Mouse (Mus musculus) mouse embryonic stem cell (cell line): ENCODE results near the gene Trim43a.
"Not testable (repeated sequence)": the region's sequence is repeated elsewhere in the genome, so short reads cannot be mapped to it uniquely, and the experiment has no call there.

ENCODE experiments used
- in situ Hi-C, 2 experiments: fragments of 300-500 bp; cut with MboI; formaldehyde crosslinking; loops; 1 replicate in 1 of 2; 3 replicates in 1 of 2; pipeline ENCODE4 v1.14.3; 2019 to 2020; ENCODE audit warnings: low sequenced_read_pairs in 2 of 2, low pct_unique_long_range_greater_than_20kb in 1 of 2, mixed read lengths in 1 of 2; ENCODE audit not compliant: unreplicated experiment in 1 of 2

Gene Trim43a

DNA sequence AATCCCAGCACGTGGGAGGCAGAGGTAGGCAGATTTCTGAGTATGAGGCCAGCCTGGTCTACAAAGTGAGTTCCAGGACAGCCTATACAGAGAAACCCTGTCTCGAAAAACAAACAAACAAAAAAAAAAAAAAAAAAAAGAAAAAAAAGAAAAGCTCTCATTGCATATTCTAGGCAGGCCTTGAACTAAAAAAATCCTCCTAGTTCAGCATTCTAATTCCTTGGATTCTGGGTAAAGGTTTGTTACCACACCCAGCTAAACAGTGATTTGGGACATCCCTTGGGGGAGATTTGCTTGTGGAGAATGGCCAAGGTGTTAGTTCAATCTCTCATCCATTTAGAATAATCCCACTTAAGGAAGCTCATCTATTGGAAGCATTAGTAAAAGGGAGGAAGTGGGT lies at the start of gene Trim43a:
Gene Trim43a (plus strand): TSS at position 301 of the 400 bp plus-strand sequence.
- in situ Hi-C loops, result loop anchor here in 1 of 2 experiments (10.0 kb wide), 1 partner anchor 504 kb away; no protein-coding TSS in a partner anchor

DNA sequence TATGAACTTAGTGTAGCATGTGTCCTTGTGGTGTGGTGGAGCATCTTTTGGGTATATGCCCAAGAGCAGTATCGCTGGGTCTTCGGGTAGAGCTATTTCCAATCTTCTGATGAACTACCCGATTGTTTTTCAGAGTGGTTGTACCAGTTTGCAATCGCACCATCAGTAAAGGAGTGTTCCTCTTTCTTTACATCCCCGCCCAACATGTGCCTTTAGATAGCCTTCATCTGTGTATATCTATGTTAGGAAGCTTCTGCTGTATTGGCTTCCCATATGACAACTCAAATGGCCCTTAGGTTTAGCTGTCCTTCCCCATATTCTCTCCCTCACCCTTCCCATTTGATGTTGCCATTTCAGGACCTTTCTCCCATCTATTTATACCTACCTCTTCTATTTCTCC lies 46.6 kb upstream of the Trim43a start:
- in situ Hi-C loops, result loop anchor here in 1 of 2 experiments (25.0 kb wide), 1 partner anchor 797 kb away; the partner anchor contains the start of gene Tbx18

DNA sequence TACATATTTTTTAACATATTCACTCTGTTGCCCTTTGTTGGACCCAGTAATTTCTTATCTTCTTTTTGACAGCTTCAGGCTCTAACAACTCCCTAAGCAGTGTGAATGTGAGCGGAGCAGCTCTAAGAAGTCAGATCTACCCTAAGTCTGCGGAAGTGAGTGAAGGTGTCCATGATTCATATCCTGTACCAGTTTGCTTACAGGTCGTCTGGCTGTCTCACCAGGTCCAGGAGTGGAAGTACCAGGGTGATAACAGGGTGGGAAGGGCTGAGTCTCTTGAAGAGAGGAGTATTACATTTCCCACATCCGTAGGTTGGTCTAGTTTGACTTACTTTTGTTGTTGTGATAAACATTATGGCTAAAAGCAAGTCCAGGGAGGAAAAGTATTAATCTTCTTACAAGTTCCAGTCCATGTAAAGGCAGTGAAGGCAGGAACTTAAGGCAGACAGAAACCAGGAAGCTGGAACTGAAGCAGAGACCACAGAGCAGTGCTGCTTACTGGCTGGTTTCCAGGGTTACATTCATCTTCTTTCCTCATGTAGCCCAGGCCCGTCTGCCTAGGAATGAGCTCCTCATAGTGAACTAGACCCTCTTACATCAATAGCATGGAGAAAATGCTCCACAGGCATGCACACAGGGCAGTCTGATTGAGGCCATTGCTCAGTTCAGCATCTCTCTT lies 41.0 kb upstream of the Trim43a start:
- in situ Hi-C loops, result loop anchor here (10.0 to 25.0 kb wide), 2 partner anchors 295 to 802 kb away; partner anchors contain the start of gene Tbx18 (in 1 of the 2)

DNA sequence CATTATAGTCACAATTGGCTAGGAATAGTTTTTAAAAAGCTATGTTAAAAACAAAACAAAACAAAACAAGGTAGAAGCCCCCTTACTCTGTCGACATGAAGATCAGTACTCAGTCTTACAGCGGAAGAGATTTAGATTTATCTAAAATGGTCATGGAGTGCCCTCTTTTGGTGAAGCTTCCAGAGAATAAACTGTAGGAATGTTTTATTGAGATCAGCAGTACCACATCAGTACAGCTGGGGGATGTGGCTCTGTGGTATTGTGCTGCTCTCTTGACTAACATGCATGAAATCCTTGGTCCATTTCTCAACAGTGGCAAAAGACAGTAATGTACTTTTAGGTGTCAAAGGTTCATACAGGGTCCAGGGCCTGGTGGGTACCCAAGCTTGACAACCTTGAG lies 37.9 kb upstream of the Trim43a start:
- in situ Hi-C loops, result loop anchor here (10.0 to 25.0 kb wide), 2 partner anchors 298 to 806 kb away; partner anchors contain the start of gene Tbx18 (in 1 of the 2)

DNA sequence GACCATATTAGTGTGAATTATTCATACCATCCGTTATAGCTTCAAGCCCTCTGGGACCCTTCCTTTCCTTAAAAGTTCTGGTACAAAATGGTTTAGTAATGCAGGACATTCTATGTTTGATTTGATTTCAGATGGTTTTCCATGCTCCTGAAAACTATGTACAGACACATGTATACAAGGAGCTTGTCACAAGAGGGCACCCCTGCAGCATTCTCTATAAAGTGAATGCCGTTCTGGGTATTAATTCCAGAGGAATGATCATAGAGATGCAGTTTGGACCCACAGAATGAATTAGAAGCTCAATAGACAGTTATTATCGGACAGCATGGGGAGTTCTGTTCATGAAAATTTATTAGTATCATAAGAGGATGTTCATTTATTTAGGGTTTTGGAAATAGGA lies 35.2 kb upstream of the Trim43a start:
- in situ Hi-C loops, result loop anchor here (10.0 to 25.0 kb wide), 2 partner anchors 301 to 808 kb away; partner anchors contain the start of gene Tbx18 (in 1 of the 2)

DNA sequence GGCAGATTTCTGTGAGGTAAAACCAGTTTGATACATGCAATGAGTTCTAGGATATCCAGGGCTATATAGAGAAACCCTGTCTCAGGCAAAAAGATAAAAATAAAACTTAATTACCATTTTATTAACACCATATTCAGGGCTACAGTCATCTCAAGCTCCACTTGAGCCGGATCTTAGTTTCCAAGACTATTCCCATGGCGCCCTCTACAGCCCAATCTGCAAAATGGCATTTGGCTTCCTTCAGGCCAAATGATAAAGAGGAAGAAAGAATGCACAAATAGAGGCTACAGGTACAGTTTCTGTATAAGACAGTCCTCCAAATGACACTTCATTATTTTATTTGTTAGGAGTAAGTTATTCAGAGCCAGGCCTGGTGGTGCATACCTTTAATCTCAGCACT lies 34.5 kb upstream of the Trim43a start:
- in situ Hi-C loops, result loop anchor here (10.0 to 25.0 kb wide), 2 partner anchors 301 to 809 kb away; partner anchors contain the start of gene Tbx18 (in 1 of the 2)

DNA sequence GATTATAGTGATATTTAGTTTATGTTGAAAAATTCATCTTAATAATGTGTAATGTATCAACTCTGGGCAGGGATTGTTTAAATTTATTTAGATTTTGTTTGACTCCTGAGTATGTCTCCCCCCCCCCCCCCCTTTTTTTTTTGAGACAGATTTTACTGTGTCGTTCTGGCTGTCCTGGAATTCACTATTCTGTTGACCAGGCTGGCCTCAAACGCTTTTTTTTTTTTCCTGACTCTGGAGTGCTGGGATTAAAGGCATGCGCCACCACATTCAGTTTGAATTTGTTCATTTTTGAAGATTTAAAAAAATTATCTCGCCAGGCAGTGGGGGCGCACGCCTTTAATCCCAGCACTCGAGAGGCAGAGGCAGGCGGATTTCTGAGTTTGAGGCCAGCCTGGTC lies 34.0 kb upstream of the Trim43a start:
- in situ Hi-C loops, result loop anchor here (10.0 to 25.0 kb wide), 2 partner anchors 302 to 809 kb away; partner anchors contain the start of gene Tbx18 (in 1 of the 2)

DNA sequence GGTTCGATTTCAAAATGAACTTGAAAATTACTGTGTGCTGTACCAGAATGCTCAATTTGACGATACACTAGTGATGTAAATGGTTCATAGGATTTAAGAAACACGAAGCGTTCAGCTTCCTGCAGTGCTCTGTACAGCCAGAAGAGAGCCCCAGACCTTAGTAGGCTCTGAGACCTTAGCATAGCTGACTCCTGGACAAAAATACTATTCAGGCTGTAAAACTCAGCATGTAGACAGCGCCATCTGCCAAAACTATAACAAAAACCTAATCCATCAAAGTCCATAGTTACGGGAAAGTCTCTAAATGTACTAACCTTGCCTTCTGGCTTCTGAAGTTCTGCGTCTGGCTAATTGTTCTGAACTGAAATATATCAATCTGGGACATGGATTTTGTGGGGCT lies 33.4 kb upstream of the Trim43a start:
- in situ Hi-C loops, result loop anchor here (10.0 to 25.0 kb wide), 2 partner anchors 302 to 810 kb away; partner anchors contain the start of gene Tbx18 (in 1 of the 2)

DNA sequence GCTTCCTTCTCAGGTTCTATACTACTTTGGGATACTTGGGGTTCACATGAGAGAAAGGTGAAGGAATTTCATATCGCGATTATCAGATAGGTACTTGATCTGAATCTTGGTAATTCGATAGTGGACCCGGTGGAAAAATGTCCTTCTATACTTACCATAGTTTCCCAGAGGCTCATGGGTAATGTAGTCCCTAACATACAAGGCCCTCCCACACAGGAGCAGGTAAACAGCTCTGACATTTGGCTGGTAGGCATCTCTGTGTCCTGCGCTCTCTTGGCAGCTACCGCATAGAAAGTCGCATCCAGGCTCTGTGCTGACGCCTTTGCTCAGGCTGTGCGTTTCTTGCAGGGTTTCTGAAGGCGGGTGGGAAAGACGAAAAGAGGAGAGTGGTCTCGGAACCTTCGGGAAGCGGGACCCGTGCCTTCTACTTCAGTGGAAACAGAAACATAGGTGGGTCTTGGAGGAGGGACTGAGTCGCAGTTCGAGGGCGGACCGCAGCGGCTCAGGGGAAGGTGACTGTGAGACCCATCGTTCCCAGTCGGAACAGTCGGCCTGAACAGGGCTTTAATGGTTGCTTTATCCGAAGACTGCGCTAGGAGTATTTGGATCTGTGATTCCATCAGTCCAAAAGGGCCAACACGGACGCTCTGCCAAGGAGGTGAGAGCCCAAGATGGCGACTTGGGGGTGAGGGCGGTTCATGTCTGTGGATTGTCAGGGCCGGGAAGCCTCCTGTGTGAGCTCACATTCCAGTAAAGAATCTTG lies 32.7 kb upstream of the Trim43a start, which contains the start of gene Zfp949:
Gene Zfp949 (plus strand): TSS at position 170 of the 763 bp plus-strand sequence.
- in situ Hi-C loops, result loop anchor here (10.0 to 25.0 kb wide), 2 partner anchors 303 to 811 kb away; partner anchors contain the start of gene Tbx18 (in 1 of the 2)

DNA sequence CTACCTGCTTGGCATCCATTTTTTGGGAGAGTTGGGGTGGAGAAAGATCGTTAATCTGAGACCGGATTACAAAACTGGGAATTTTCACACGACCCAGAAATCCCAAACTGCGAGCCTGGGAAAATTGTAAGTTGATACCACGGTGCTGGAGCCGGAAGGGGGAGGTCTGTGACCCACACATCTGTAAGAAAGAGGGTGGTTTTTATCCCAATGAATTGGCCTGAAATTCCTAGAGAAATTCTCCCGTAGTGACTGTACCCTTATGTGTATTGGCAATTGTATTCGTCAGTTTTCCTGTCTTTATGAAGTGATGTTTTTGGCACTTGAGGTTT lies 32.1 kb upstream of the Trim43a start:
- in situ Hi-C loops, result loop anchor here (10.0 to 25.0 kb wide), 2 partner anchors 304 to 811 kb away; partner anchors contain the start of gene Tbx18 (in 1 of the 2)

DNA sequence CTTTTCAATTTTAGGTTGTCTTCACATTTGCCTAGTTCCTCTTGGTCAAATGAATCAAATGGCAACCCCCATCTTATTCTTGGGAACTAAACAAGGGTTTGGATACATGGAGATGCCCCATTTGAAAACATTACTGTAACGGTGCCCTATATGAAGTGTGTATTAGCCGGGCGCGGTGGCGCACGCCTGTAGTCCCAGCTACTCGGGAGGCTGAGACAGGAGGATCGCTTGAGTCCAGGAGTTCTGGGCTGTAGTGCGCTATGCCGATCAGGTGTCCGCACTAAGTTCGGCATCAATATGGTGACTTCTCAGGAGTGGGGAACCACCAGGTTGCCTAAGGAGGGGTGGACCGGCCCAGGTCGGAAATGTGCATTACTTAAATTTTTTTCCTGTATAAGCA lies 27.6 kb upstream of the Trim43a start:
- in situ Hi-C loops, result loop anchor here in 1 of 2 experiments (25.0 kb wide), 1 partner anchor 184 kb away; the partner anchor contains the start of gene Bcl2a1d

DNA sequence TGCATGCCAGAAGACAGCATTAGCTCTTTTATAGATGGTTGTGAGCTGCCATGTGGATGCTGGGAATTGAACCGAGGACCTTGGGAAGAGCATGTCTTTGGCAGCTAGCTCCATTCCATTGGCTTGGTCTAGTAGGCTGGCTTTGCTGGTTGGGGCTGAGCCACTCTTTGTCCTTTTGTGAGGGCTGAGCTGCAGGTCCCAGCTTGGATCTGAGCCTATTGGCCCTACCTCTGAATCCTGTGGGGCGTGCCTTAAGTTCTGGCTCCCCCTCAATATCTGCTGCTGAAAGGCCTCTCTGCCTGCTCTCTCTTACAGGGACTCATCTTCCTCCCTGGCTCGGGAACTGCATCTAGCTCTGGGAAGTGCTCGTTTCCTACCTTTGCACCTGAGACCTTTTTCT lies 22.5 kb upstream of the Trim43a start:
- in situ Hi-C loops, result loop anchor here in 1 of 2 experiments (25.0 kb wide), 1 partner anchor 179 kb away; the partner anchor contains the start of gene Bcl2a1d

DNA sequence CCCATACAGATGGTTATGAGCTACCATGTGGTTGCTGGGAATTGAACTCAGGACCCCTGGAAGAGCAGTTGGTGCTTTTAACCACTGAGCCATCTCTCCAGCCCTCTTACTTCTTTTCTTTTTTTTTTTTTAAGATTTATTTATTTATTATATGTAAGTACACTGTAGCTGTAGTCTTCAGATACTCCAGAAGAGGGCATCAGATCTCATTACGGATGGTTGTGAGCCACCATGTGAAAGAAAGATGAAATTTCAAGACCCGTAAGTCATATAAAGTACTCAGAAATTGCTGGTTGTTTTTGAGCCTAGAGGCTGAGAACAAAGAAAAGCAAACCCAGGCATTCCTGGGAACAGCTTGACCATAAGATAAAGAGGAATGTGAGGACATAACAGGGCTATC lies 19.2 kb upstream of the Trim43a start:
- in situ Hi-C loops, result loop anchor here in 1 of 2 experiments (25.0 kb wide), 1 partner anchor 176 kb away; the partner anchor contains the start of gene Bcl2a1d

DNA sequence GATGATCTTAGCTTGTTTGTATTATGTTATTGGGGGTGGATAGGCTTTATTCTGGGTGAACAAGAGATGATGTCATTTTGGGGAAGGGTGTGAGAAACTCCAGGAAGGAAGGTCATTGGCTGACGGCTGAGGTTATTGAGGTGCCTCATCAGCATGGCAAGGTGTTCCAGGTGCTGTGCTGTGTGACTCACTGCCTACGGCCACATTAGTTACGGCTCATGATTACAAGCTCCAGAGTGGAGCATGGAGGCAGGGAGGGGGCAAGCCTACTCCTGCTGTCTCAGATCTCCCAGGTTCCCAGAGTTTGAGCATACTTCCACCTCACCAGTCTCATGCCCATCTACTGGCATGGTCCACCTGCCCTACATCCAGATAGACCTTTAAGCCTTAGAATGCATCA lies 10.2 kb upstream of the Trim43a start:
- in situ Hi-C loops, result loop anchor here in 1 of 2 experiments (25.0 kb wide), 1 partner anchor 167 kb away; the partner anchor contains the start of gene Bcl2a1d

DNA sequence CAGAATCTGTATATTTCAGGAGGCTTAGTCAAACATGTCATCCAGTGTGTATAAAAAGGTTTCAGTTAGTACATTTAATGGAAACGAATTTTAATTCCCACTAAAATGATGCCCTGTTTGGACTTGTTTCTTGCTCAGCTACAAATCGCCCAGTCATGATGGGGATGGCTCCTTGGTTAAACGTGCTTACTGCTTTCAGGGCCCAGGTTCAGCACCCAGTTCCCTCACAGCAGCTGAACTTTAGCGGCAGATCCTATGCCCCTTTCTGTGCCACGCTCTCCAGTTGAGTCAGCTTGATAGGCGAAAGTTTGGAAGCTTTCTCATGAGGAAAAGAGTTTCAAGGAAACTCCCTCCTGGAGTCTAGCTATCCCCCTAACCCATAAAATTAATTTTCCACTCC lies 13.0 kb downstream of the Trim43a start:
- in situ Hi-C loops, result not testable (repeated sequence)

DNA sequence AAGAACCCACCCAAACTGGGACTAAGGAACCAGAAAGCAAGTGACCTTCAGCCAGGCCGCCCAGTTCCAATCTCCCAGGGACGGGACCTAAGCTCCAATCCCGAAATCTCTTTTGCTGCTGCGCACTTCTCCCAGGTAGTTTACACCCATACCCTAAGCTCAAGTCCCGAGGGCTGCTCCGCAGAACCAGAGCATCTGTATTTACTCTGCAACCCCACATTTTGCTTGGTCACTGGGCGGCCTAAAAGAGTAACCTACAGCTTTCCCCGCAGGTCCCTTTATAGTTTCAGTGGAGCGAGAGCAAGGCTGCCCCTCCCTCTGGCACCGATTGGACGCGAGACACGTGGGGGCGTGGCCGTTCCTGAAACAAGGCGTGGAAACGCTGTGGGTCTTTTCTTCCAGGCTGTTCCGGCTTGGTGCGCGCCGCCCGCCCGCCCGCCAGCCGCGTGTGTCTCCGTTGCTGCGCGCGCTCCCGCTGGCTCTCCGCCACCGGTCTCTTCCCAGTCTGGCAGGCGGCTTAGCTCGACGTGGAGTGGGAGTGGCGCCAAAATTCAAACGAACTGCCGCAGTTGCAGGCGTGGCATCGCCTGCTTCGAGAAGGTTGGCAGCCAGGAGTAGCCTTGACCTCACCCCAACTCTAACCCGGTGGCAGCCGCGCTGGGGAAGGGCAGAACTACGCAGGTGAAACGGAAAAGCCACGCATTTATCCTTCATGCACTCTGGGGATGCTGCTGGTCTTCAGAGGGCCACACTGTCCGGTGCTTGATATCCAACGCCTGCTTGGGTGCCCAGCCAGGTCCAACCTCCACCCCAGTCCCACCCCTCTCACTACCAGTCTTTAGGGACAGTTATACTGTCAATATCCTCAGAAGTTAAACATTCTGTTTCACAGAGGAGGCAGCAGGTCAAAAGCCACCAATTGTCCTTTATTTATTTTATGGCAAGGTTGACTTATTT lies 18.8 kb downstream of the Trim43a start:
- in situ Hi-C loops, result not testable (repeated sequence)

DNA sequence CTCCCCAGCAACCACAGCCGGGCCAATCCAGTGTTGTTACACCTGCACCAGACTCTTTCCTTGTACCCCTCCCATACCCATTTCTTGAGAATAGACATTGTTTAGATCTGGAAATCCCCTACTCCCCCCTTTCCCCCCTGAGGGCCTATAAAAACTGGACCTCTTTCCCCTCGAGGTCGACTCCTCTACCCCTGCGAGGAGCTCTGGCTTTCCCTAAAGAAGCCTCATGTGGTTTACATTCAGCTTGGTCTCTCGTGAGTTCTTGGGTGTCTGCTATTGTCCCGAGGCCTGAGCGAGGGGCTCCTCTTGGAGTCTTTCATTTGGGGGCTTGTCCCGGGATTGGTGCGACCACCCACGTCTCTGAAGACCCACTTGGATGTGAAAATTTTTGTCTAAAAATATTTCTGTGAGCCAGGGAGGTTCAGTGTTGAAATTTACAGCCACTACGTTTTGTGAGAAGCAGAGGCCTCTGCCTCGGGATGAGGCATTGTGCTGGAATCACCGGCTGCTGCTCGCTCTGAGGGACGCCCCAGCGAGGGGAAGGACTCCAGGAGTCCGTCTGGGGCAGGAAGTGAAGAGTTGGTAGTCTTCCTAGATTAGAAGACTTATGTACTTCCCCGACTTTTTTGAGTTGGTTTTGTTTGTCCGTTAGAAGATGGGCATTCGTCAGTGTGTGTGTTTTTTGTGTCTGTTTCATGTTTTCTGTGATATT lies 45.3 kb downstream of the Trim43a start:
- in situ Hi-C loops, result not testable (repeated sequence)
